Mouse (Mus musculus) skeletal muscle tissue, adult 2 months (tissue): ENCODE data around the gene Klhdc7a.
A peak's percentile ranks its signal among the peaks of the same experiment; 100 is the strongest.
"Not testable (repeated sequence)": the region's sequence is repeated elsewhere in the genome, so short reads cannot be mapped to it uniquely, and the experiment has no call there.

Source experiments
- DNase-seq: peaks from one replicate; pipeline ENCODE4 v3.0.0-alpha.2; 2012; ENCODE audit warnings: low read depth, low spot score

Klhdc7a gene

DNA sequence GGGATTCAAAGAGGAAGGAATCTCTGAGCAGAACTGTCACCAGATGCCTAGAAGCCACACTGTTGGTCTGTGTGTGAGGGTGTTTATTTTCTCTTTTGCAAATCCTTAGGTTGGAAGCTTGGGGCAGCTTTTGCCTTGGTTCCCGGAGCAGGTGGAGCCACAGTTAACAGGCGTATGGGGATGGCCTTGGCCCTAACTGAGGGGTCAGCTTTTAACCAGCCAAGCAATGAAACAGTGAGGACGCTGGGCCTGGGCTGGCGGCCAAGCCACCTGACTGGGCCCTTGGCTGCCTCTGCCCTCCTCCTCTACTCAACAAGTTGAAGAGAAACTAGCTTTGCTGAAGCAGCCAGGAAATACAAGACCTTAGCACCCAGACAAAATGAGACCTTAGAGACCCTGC, at the start of gene Klhdc7a:
Gene Klhdc7a (minus strand): TSS at position 105 of the 400 bp plus-strand sequence.
- peak; percentile 68 for DNase-seq

DNA sequence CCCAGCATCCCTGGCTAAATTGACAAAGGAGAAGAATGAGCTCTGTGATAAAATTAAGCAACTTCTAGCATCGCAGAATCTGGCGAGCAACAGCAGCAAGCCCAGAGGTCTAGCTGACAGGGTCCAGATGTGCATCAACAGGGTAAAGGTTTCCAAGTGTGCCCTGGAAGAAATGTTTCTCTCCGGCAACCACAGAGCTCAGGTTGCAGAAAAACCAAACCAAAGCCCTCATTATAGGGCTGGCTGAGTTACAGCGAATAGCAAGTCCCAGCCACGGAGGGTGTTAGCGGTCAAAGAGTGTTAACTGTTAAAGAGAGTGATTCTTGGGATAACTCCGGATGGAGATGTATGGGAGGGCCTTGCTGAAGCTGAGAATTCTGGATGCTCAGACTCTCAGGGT, 48.1 kb upstream of the Klhdc7a start:
- no peak for DNase-seq

DNA sequence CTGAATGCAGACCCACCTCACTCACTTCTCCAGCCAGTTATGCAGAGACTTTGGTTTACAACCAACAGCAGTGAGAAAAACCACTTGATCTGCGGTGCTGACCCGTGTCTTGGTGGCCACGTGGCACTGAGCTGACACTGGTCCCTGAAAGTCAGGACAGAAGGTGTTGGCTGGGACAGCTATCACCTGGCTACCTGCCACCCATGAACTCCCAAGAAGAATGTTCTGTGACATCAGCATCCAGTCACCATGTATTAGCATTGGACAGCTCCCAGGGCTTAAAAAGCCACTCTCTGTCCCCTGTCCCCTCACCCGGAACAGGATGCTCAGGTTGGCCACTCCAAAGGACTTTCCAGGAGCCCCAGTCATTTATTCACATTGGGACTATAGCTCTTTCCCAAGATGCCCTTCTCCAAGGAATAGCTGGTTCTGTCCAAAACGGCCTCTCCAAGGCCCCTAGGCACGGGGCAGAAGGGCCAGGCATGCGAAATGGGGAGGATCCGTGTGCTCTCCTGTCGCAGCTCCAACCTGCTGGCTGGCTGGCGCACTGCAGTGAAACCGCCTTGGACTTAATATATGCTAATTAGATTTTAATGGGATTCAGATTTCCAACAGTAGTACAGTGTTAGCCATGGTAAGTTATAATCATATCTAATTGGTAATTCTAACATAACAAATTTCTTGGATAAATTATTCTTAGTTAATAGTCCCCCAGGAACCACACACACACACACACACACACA, 43.1 kb upstream of the Klhdc7a start:
- no peak for DNase-seq

DNA sequence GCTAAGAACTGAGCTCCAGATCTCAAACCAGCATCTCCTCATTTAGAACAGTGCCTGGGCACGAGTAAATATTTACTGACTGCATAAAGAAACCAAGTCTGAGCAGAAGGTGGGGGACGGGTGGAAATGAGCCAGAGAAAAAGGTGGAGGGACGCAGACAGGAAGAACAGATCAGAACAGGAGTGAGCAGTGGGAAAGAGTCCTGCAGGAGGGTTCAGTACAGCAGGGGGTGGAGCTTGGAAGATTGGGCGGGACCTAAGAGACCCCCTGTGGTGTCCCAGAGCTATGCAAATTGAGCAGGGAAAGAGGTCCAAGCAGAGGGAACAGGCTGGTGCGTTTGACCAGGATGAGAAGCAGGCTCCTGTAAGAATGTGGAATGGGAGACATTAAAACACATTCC, 37.1 kb upstream of the Klhdc7a start:
- no peak for DNase-seq

DNA sequence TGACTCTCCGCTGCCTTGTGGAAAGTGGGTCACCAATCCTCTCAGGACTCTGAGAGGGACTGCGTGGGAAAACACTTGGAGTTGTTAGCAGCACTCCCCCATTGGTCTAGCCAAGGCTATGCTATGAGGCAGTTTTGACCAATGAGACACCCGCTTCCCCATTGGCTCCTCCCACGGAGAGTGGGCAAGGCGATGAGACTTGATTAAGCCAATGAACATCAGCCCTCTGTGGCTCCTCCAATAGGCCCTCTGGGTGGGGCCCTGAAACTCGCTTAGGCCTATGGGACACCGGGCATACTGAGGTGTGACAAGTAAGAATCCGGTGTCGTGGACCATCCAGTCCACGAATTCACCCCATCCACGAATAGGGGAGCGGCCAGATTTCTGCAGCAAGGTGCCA, 36.3 kb upstream of the Klhdc7a start:
- peak; percentile 4 for DNase-seq

DNA sequence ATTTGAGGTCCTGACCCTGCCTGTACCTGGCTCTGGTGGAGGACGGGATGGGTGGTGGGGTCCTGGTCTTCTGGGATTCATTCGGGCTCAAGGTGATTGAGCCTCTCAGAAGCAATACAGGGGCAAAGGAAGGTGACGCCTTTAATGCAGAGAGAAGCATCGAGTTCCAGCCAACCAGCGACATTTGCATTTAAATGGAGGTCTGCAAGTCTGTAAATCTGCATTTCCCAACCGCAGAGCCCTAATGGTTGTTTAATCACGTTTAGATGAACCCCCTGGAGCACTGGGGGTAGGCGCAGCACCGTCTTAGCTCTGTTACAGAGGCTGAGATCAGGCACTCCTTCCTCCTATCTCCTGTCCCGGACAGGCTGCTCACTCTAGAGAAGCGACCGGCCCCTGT, 34.2 kb upstream of the Klhdc7a start:
- DNase-seq, result no peak

DNA sequence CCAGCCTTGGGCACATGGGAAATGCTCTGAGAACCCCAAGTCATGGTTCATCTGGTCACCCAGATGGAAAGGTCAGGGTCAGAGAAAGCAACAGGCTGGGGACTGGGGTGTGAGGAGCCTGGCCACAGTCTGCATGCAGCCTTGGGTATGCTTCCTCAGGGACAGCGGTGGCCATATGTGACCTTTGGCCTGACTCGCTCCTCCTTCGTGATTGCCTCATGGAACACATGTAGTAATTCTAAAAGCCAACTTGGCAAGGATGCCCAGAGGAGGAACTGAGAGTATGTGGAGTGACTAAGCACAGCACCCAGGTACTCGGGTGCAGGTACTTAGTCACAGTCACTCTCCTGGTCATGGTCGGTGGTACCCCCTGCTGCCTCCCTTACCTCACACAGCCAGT, 33.1 kb upstream of the Klhdc7a start:
- DNase-seq, result peak; percentile 16

DNA sequence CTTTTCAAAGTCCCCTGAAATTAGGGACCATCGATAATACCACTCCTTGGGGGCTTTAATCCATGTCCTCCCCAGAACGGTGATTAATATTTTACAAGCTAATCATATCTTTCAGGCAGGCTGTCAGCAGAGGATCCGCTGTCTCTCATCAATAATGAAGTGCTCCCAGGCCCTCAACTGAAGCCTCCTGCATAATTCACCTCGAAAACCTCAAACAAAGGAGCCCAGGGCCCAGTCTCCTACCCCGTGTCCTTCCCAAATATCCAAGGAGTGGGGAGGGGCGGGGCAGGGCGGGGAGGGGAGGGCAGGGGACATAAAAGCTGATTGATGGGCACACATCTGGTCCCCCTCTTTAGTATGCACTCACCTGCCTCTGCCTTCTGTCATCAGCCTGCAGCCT, 31.2 kb upstream of the Klhdc7a start:
- no peak for DNase-seq

DNA sequence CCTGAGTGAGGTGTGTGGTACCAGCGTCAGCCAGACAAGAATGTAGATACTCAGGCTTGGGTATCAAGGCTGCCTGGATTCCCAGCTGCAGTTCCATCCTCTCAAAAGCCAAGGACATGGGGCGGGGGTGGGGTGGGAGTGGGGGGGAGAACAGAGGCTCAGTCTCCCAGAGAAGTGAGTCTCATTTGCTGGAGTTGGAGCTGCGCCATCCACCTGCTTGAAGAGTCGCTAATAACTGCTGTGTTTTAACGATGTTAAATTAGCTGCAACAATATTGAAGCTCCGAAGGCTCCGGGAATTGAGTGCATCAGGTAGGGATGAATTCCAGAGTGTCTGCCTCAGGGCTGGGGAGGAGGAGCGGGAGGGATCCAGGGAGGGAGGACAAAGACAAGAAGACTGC, 27.8 kb upstream of the Klhdc7a start:
- no peak for DNase-seq

DNA sequence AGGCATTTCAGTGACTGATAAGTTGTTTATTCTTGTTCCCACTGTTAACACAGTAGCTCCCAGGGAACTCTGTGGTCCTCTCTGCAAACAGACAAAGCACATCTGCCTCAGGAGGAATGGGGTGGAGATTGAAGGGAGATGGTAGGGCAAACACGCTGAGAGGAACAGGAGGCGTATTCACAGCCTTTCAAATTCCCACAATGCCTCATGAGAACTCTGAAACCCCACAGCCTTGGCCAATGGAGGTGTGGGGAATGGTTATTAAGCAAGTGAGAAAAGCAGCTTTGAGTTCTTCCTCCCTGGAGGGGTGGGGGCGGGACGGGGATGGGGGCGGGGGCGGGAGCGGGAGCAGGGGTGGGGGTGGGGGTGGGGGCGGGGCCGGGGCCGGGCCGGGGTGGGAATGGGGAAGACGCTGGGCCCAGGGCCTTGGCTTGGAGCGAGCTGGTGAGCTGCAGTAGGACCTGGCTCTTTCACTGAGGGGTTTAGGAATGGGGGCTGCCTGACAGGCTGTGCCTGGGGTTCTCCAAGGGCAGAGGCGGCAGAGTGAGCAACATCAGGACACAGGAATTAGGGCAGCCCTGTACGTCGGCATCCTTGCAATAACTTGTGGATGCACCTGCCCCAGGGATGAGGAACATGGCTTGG, 25.4 kb upstream of the Klhdc7a start:
- no peak for DNase-seq

DNA sequence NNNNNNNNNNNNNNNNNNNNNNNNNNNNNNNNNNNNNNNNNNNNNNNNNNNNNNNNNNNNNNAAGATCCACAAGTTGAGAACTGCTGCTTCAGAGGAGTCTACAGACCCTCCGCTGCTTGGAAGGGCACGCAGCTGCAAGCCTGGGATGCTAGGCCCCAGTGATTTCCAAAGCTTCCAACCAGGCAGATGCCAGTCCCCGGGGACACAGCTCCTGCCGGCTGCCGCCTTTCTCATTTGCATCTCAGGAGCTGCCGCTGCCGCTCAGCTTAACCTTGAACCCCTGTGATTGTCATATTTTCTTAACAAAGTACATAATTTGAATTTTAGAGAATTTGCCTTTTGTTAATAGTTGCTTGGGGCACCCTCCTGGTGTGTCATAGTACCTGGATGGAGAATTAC, 19.1 kb upstream of the Klhdc7a start:
- DNase-seq, result no peak

DNA sequence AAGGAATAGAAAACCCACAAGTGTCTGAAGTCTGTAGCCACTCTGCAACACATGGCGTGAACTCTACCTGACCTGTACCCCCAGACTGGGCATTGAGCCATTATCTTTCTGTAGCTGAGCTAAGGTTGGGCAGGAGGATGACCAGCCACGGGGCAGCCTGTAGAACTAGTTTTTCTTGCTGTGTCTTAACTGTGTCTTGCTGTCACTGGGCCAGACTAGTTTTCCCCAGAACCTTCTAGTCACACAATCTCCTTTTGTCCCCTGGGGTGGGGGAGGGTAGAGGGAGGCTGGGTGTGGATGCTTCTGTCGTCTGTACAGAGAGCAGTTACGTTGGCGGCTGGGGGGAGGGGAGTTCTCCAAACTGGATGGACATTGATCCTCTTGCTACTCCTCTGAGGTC, 10.9 kb upstream of the Klhdc7a start:
- no peak for DNase-seq

DNA sequence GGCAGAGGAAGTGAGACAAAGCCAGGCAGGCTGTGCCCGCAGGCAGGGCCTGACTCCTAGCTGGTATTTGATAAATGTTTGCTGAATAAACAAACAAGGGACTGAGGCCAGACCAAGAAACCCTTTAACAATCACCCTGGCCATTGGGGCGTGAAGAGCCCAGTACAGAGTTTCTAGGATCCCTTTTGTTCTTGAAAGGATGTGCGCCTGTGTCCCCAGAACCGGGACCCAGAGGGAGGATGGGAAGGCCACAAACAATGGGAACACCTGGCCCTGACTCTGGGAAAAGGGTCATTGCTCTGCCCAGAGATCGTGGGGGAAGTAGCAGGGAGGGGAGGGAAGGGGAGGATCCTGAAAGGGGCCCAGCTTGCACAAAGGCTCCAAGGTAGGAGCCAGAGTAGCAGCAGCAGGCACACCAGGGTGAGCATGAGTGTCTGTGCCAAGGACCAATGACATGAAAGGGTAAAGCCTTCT, 9.5 kb upstream of the Klhdc7a start:
- no peak for DNase-seq

DNA sequence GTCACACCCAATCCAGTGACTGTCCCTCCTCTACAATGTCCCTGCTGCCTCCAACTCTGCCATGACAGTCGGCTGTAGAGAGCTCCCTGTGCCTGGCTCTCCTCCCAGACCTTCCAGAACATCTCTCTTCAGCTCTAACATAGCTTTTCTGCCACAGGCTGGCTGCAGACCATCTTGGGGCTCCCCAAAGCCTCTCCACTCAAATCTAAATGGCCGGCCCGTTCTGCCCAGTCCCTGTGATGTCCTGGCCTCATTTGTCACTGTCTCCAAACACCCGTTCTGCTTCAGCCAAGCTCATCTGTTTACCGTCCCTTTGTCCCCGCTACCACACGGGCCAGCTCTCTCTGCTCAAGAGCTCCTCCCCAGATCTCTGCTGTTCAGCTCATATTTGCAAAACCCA, 6.7 kb upstream of the Klhdc7a start:
- DNase-seq, result no peak

DNA sequence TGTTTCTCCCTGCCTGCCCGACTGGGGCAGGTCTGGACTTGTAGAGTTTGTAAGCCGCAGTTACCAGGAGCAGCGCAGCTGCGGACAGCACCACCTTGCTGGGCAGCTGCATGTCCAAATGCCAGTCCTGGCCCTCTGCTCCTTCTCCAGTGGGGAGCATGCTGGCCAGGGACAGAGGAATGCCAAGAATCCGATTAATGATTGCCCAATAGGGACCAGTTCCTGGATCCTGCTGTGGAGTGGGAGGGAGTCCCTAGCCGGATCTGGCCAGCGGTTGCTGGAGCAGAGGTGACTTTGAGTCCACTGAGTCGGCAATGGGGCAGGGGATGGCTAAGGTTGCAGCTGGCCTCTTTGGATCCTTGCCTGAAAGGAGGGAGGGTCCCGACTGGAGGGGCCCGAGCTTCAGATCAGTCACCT, 343 bp downstream of the Klhdc7a start:
- peak; percentile 44 for DNase-seq

DNA sequence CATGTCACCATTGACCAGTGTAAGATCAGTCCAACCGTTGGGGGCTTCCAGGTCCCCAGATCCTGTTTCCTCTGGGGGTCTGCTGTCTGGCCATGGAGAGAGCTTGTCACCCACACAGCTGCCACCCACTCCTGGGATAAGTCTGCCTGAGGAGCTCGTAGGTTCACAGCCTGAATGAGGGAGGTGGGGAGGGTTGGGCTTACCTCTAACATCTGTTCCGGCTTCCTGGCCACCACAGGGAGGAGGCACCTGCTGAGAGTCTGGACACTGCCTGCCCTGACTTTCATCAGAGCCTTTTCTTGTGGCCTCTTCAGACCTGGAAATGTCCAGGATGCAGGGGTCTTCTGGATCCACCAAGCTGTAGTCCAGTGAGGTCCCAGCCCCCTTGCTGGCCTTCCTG, 845 bp downstream of the Klhdc7a start:
- no peak for DNase-seq

DNA sequence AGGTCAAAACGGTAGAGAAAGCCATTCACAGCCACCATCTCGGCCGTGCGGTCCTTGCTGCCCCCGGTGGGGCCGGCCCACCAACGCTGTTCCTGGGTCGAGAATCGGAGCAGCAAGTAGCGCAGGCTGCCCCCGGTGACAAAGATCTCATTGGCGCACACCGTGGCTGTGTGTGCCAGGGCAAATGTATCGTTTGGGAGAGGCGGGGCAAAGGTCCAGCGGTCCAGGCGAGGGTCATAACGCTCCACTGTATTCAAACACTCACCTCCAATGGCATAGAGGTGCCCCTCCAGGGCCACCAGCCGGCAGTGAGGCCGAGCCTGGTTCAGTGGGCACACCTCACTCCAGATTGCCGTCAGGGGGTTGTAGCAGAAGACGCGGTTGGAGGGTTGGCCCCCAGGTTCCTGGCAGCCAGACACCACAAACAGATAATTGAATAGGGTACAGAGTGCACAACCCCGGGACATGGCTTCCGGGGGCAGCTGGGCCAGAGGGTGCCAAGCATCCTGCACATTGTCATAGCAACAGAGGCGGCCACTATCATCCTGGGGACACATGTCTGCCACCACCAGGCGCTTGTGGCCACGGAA, 2.1 kb downstream of the Klhdc7a start:
- no peak for DNase-seq

DNA sequence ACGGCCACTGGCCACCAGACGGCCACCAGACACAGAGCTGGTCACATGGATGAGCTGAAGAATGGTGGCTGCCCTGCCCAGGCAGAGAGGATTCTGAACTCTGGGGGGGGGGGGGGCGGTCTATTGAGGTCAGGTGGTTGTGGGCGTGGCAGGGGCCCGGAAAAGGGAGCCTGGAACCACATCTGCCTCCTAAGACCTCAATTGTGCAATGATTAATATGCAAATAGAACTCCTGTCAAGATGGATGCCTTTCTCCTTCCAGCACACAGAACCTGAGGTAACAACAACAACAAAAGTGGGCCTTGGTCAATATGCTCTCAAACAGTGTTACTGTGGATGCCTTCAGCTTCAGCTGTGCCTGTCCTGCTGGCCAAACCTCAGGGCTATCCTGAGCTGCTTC, 3.4 kb downstream of the Klhdc7a start:
- no peak for DNase-seq

DNA sequence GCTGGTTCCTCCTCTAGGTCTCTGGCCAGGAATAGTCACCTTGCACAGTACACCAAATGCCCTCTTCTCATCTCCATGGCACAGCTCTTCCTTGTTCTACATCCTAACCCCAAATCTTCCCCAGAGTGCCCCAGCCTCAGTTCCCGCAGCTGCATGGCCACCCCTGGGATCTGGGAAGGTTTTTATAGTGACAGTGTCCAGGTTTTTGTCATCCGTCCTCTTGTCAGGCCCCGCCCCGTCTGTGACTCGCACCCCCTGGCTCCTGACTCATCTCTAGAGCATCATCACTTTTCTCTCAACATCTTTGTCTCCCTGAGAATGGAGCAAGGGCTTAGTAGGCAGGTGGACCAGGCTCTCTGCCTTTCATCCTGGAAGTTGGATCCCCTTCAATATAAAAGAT, 3.9 kb downstream of the Klhdc7a start:
- DNase-seq, result no peak

DNA sequence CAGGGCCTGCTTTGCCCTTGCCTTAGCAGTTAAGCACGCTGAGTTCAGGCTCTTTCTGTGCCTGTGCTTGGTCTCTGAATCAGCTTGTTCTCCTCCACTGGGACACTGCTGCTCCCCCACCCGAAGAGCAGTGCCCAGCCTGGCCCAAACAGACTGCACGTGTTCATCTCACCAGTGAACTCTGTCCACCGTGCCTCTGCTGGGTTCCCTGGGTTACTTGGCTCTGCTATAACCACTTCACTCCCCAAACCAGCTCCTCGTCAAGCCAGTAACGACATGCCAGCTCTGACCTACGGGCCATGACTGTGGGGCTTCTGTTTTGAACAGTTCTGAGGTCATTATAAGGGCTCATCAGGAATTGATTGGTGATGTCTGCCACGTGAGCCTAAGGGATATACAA, 4.8 kb downstream of the Klhdc7a start:
- peak; percentile 34 for DNase-seq

DNA sequence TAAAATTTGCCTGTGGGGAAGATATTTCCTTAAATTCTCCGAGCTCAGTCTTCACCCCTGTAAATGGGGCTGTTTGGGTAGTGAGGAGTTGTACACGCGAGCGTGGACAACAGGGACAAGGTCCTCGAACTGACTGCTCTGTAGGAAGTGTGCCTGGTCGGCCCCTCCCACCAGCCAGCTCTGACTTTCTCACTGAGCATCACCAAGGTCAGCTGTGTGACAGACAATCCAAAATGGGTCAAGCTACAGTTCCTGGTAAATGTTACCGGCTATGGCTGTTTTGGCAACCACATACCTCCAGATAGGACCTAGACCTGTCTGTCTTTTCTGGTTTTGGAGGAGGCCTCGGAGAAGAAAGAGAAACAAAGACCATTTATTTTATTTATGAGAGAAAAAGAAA, 6.0 kb downstream of the Klhdc7a start:
- no peak for DNase-seq

DNA sequence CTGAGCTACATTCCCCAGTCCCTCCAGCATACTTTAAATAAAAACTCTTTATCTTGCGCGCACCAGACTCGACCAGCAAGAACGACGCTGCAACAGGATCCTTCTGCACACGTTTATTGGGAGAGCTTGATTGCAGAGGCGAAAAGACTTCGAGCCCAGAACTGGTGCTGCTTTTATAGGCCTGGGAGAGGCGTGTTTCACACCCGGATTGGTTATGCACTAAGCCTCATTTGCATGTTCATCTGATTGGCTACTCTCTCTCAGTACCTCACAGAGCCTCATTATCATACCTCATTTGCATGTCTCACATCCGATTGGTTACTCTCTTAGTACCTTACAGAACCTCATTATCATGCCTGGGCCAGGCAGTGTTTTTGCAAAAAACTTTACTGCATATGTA, 6.5 kb downstream of the Klhdc7a start:
- not testable (repeated sequence) for DNase-seq

DNA sequence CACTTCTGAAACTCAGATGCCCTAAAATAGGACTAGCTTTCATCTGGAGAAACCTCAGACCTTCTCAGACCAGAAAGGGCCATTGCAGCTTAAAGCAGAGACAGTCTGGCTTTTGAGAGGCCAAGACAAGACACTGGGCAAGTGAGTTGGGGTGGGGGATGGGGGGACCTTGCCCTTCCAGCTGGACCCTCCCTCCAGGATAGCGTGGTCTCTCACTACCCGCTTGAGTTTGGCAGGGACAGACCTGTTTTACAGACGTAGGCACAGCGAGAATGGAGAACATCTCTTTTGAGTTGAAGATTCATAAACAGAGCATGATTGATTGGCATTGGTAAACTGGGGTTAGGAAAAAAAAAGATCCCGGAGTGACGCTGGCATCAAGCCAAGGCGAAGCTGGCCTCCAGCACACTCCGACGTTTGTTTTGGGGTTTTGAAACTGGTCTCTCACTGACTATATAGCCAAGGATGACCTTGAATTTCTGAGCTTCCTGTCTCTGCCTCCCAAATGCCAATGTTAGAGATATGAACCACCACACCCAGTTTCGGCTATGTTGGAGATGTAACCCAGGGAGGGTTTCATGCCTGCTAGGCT, 7.0 kb downstream of the Klhdc7a start:
- no peak for DNase-seq
